Mouse (Mus musculus) E14TG2a.4 (cell line): ENCODE measurements around the gene Kirrel3.

ENCODE experiments used
- CTCF ChIP-seq: conservative IDR thresholded peaks from 2 replicates; pipeline ENCODE4 v1.5.1; 2014; ENCODE audit warnings: low read length
- NANOG ChIP-seq: IDR thresholded peaks from 2 replicates; pipeline ENCODE4 v1.6.1; 2014; ENCODE audit warnings: borderline replicate concordance, low read length, mixed read lengths
- POU5F1 ChIP-seq: IDR thresholded peaks from 2 replicates; pipeline ENCODE4 v1.6.1; 2014; ENCODE audit warnings: low read length, borderline replicate concordance

GRCm38 (mm10) chr9:35055528-35056330 is 570.0 kb downstream of the Kirrel3 start:
- TF ChIP-seq CTCF = no peak
- no peak for TF ChIP-seq NANOG
- TF ChIP-seq POU5F1 = no peak
